Mouse (Mus musculus): ENCODE measurements at regions not wholly inside any gene's neighbourhood (a gene's known extent, or its start where the extent isn't known, plus 50 kb on each side); places are given as distances from the start of the nearest gene placed in this dataset.

DNA sequence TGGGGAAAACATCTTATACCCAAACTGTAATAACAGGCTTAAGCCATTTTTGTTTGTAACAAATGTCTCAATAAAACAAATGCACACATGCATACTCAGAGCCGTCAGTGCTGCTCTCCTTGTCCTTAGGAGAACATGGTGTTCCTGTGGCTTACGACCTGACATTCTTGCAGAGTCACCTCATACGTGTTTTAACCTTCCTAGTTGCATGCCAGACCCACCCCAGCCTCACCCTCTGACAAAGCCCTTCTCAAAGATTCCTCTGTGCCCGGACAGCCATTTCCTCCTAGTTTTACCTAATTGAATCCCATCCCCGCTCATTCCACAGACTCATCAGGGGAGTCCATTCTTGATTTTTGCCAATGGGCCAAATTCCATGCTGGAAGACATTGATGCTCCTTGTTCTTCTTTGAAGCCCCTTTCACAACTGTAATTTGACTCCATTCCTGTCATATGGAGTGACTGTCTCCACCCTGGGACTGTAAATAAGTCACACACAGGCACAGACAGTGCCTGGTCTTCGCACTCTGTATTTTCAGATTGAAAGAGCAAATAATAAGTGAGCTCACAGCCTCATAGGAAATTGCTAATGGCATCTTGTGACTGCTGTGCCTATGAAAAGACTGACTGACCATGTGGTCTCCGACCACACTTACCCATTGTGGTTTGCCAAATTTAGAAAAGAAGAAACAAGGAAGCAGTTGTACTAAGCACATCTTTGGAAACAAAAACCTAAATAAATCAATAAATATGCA, 206.6 kb upstream of the Gmds start:
- H3K4me1 ChIP-seq (ENCODE audit: control insufficient read depth, insufficient read depth, insufficient read length, low read length), result no peaks in the 10 kb centered on the region
- H3K27me3 ChIP-seq (ENCODE audit: control insufficient read depth, insufficient read depth, low read length), result no peaks in the 10 kb centered on the region

DNA sequence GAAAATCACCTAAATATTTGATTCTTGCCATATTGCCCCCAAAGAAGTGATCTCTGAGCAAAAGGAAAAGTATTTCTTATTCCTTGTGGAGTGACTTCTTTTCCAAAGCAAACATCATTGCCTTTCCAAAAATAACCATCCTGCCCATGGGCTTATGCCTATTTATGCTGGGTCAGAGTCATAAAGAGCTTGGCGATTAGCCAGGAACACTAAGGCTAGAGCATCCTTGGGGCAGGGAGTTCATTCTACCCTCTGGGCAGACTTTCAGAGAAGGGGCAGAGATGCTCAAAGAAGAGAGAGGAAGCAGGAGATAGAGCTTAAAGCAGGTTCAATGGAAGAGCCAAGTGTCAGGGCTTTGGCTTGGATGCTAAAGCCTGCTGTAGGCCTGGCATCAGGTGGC, 203.1 kb upstream of the Gmds start:
- 96% methylated on average over 1 of the region's 1 CpGs for WGBS
- Histone ChIP-seq H3K4me3 (ENCODE audit: low read depth, low read length) (no peak overlapping the region), H3K27me3 (ENCODE audit: control insufficient read depth, insufficient read depth, low read length) (no peaks in the 10 kb centered on the region), H3K36me3 (ENCODE audit: control insufficient read depth, insufficient read depth, low read length) (no peaks in the 10 kb centered on the region), H3K4me1 (ENCODE audit: control insufficient read depth, insufficient read depth, insufficient read length, low read length) (no peaks in the 10 kb centered on the region), H3K27ac (ENCODE audit: insufficient read depth, low read depth, low read length) (no peak overlapping the region)
- no peak for TF ChIP-seq POLR2A (IDR thresholded peaks at IDR 0.05; ENCODE audit: low read depth, low read length)
- TF ChIP-seq CTCF (IDR thresholded peaks at IDR 0.05; ENCODE audit: extremely low read depth, insufficient read length, insufficient replicate concordance, low read depth, low read length), result no peak

More for the DNA sequence above, 206.6 kb upstream of the Gmds start:
- 60% methylated on average over 7 of the region's 7 CpGs for WGBS
- Histone ChIP-seq H3K36me3 (ENCODE audit: control insufficient read depth, insufficient read depth, low read length) (no peaks in the 10 kb centered on the region), H3K4me3 (ENCODE audit: low read depth, low read length) (no peak overlapping the region), H3K27ac (ENCODE audit: insufficient read depth, low read depth, low read length) (no peak overlapping the region)
- TF ChIP-seq POLR2A (IDR thresholded peaks at IDR 0.05; ENCODE audit: low read depth, low read length) (no peak), CTCF (IDR thresholded peaks at IDR 0.05; ENCODE audit: extremely low read depth, insufficient read length, insufficient replicate concordance, low read depth, low read length) (no peak)

DNA sequence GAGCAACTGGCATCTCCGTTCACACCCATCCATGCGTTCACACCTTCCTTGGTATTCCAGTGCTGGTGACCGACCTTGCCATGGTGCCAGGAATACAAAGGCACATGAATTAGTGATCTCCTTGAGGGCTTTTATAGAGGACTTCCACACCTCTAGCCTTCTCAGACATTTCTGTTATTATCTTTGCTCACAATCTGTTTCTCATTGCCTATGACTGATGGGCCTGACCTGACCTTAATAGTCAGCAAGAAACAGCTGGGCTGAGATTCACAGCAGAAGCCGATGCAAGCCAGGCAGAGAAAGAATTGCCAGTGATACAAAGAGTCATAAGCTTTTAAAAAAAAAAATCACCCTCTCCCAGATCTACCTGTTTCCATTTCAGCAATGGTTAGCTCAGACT, 197.7 kb upstream of the Gmds start:
- Histone ChIP-seq H3K36me3 (ENCODE audit: control insufficient read depth, insufficient read depth, low read length) (no peaks in the 10 kb centered on the region), H3K27me3 (ENCODE audit: control insufficient read depth, insufficient read depth, low read length) (no peaks in the 10 kb centered on the region), H3K4me3 (ENCODE audit: low read depth, low read length) (no peak overlapping the region), H3K27ac (ENCODE audit: insufficient read depth, low read depth, low read length) (no peak overlapping the region), H3K4me1 (ENCODE audit: control insufficient read depth, insufficient read depth, insufficient read length, low read length) (no peaks in the 10 kb centered on the region)
- WGBS, result 84% methylated on average over 4 of the region's 4 CpGs
- TF ChIP-seq CTCF (IDR thresholded peaks at IDR 0.05; ENCODE audit: extremely low read depth, insufficient read length, insufficient replicate concordance, low read depth, low read length), result no peak
- TF ChIP-seq POLR2A (IDR thresholded peaks at IDR 0.05; ENCODE audit: low read depth, low read length), result no peak

DNA sequence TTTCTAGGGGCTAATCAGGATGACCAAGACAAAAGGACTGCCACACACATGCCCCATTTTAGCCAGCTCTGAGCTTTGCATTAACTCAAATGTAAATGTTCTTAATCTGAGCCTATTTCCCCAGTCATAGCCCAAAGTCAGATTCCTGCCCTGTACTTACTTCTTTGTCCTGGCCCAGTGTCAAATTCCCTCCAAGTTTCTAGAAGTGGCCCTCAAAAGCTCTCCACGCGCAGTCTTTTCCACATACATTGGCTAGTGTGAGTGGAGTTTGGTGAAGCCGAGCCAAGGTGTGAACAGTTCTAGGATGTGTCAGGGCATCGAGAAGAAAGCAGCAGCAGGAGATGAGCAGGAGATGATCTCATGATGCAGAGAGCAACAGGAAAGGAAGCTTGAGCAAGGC, 197.1 kb upstream of the Gmds start:
- Histone ChIP-seq H3K36me3 (ENCODE audit: control insufficient read depth, insufficient read depth, low read length) (no peaks in the 10 kb centered on the region), H3K4me3 (ENCODE audit: low read depth, low read length) (no peak overlapping the region), H3K27me3 (ENCODE audit: control insufficient read depth, insufficient read depth, low read length) (no peaks in the 10 kb centered on the region), H3K4me1 (ENCODE audit: control insufficient read depth, insufficient read depth, insufficient read length, low read length) (no peaks in the 10 kb centered on the region), H3K27ac (ENCODE audit: insufficient read depth, low read depth, low read length) (no peak overlapping the region)
- TF ChIP-seq CTCF (IDR thresholded peaks at IDR 0.05; ENCODE audit: extremely low read depth, insufficient read length, insufficient replicate concordance, low read depth, low read length) (no peak), POLR2A (IDR thresholded peaks at IDR 0.05; ENCODE audit: low read depth, low read length) (no peak)
- 94% methylated on average over 4 of the region's 4 CpGs for WGBS

DNA sequence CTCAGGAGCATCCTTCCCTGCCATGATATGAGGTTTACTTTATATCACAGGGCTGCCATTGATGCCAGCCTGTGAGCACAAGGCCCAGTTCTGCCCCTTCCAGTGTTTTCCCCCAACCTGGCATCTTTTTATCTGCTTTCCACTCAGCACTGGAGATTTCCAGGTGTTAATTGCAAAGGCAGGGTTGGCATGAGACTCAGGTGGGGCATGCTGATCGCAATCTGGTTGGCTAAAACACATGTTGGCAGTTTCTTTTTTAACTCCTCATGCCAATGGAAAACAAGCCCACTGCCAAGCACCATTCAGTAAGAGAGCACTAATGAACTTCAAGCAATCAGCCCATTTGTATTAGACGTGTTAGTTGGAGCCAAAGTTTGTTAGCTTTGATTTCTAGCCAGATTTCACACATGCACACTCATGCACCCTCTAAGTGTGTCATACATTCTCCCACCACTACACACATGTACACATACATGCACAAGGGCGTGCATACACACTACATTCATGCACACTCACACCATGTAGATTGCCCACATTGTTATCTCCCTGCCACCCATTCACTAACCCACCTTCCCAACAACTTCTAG, 192.5 kb upstream of the Gmds start:
- 64% methylated on average over 3 of the region's 3 CpGs for WGBS
- TF ChIP-seq CTCF (IDR thresholded peaks at IDR 0.05; ENCODE audit: extremely low read depth, insufficient read length, insufficient replicate concordance, low read depth, low read length) (no peak), POLR2A (IDR thresholded peaks at IDR 0.05; ENCODE audit: low read depth, low read length) (no peak)
- Histone ChIP-seq H3K36me3 (ENCODE audit: control insufficient read depth, insufficient read depth, low read length) (no peaks in the 10 kb centered on the region), H3K4me3 (ENCODE audit: low read depth, low read length) (no peak overlapping the region), H3K27me3 (ENCODE audit: control insufficient read depth, insufficient read depth, low read length) (no peaks in the 10 kb centered on the region), H3K27ac (ENCODE audit: insufficient read depth, low read depth, low read length) (no peak overlapping the region), H3K4me1 (ENCODE audit: control insufficient read depth, insufficient read depth, insufficient read length, low read length) (no peaks in the 10 kb centered on the region)

DNA sequence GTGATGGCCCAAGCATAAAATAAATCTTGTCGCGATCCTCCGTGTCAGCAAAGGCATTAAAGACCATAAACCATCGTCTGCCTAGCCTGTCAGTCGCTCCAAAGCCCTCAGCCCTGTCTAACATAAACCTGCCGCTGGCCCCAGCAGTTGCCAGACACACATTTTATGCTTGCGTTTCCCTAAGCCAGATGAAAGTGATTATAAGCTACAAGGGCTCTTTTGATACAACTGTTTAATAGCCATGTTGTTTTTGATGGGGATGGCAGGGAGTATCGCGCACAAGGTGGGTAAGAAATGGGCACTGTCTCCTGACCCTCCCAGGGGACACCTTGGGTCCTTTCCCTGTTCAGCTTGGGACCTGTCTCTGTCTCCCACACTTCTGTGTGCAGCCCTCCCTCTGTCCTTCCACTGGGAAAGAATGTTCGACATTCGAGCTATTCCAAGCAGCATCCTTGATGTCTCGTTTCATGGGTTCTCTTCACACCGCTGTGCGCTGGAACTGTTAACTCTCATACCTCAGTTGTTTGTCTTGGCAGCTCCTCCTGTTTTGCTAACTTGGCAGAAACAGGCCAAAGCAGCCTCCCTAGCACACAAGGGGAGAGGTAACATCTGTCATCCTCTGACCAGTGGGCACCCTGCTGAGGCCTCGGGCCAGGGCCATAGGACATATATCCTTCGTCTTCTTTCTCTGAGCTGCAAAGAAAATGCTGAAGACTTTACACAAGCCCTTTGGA, 180.2 kb upstream of the Gmds start:
- H3K27me3 ChIP-seq (ENCODE audit: control insufficient read depth, insufficient read depth, low read length), result no peaks in the 10 kb centered on the region
- no peaks in the 10 kb centered on the region for H3K36me3 ChIP-seq (ENCODE audit: control insufficient read depth, insufficient read depth, low read length)
- 52% methylated on average over 16 of the region's 16 CpGs for WGBS
- H3K4me1 ChIP-seq (ENCODE audit: control insufficient read depth, insufficient read depth, insufficient read length, low read length), result no peaks in the 10 kb centered on the region
- no peak overlapping the region for H3K4me3 ChIP-seq (ENCODE audit: low read depth, low read length)
- no peak for TF ChIP-seq POLR2A (IDR thresholded peaks at IDR 0.05; ENCODE audit: low read depth, low read length)
- no peak for TF ChIP-seq CTCF (IDR thresholded peaks at IDR 0.05; ENCODE audit: extremely low read depth, insufficient read length, insufficient replicate concordance, low read depth, low read length)
- no peak overlapping the region for H3K27ac ChIP-seq (ENCODE audit: insufficient read depth, low read depth, low read length)

DNA sequence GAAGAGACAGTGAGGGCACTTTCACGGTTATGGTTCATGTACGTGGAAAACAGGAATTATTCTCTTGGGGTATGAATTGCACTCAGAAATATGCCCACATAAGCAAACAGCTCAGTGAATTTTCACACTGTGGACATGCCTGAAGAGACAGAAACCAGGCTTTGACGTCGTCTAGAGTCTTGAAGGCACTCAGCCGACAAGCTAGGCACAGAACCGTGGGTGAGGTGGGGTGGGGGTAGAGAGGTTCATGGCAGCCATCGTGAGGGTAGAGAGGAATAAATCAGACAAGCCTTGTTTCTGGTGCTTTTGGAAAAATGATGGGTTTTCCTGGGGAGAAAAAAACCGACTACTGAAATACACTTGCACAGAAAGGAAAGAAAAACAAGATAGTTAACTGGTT, 179.0 kb upstream of the Gmds start:
- no peaks in the 10 kb centered on the region for H3K4me1 ChIP-seq (ENCODE audit: control insufficient read depth, insufficient read depth, insufficient read length, low read length)
- H3K36me3 ChIP-seq (ENCODE audit: control insufficient read depth, insufficient read depth, low read length), result no peaks in the 10 kb centered on the region
- no peak overlapping the region for H3K4me3 ChIP-seq (ENCODE audit: low read depth, low read length)
- no peaks in the 10 kb centered on the region for H3K27me3 ChIP-seq (ENCODE audit: control insufficient read depth, insufficient read depth, low read length)
- H3K27ac ChIP-seq (ENCODE audit: insufficient read depth, low read depth, low read length), result no peak overlapping the region
- 71% methylated on average over 8 of the region's 8 CpGs for WGBS
- TF ChIP-seq CTCF (IDR thresholded peaks at IDR 0.05; ENCODE audit: extremely low read depth, insufficient read length, insufficient replicate concordance, low read depth, low read length) (no peak), POLR2A (IDR thresholded peaks at IDR 0.05; ENCODE audit: low read depth, low read length) (no peak)
